Mouse (Mus musculus) CH12.LX (cell line): ENCODE measurements around the gene Osbpl11. TPM values are rescaled to one million over a fixed set of nuclear protein-coding genes. Genes with fewer than 3 reads are reported as not detected.

Experiments
- DNase-seq: peaks from one replicate; pipeline ENCODE4 v3.0.0-alpha.2; 2013; ENCODE audit errors: extremely low read depth
- H3K27ac ChIP-seq: 2 replicates; pipeline ENCODE4 v1.5.1; 2012; ENCODE audit warnings: low read depth, mild to moderate bottlenecking, control low read depth, moderate library complexity; ENCODE audit not compliant: insufficient read depth
- H3K27me3 ChIP-seq: replicated peaks from 2 replicates; pipeline ENCODE3; 2012; ENCODE audit warnings: inconsistent platforms
- H3K36me3 ChIP-seq, 2 experiments: replicated peaks in 1 of 2; 2 replicates each; pipeline versions ENCODE3 to v1.6.1; 2012; ENCODE audit warnings: inconsistent platforms in 1 of 2, low read length in 1 of 2, mild to moderate bottlenecking in 1 of 2, mixed read lengths in 1 of 2, moderate library complexity in 1 of 2; ENCODE audit not compliant: control insufficient read depth in 1 of 2, insufficient read depth in 1 of 2
- H3K4me1 ChIP-seq, 2 experiments: 2 replicates each; pipeline ENCODE4 v1.6.1; 2012; ENCODE audit warnings: inconsistent platforms in 1 of 2, moderate library complexity in 1 of 2; ENCODE audit not compliant: insufficient read depth in 2 of 2, control insufficient read depth in 1 of 2
- H3K4me2 ChIP-seq: 2 replicates; pipeline ENCODE4 v1.6.1; 2012; ENCODE audit warnings: low read depth, mild to moderate bottlenecking, control low read depth; ENCODE audit not compliant: poor library complexity, insufficient read depth, severe bottlenecking
- H3K4me3 ChIP-seq, 3 experiments: fragments of 150-350 bp in 1 of 3; sonication (generic) in 1 of 3; replicated peaks in 1 of 3; 2 replicates each; pipeline versions ENCODE3 to v1.5.1; 2011 to 2012; ENCODE audit warnings: low read depth in 2 of 3, low read length in 2 of 3, mild to moderate bottlenecking in 2 of 3, moderate library complexity in 2 of 3, control low read depth in 1 of 3, improper control_type of control experiment in 1 of 3, inconsistent platforms in 1 of 3, mixed read lengths in 1 of 3; ENCODE audit not compliant: poor library complexity in 1 of 3
- H3K79me2 ChIP-seq: replicated peaks from 2 replicates; pipeline ENCODE4 v1.6.1; 2012; ENCODE audit warnings: mild to moderate bottlenecking, moderate library complexity; ENCODE audit not compliant: control insufficient read depth, poor library complexity, insufficient read depth, severe bottlenecking; ENCODE audit errors: extremely low read depth
- H3K9ac ChIP-seq: 2 replicates; pipeline ENCODE4 v1.6.1; 2012; ENCODE audit warnings: low read depth, mild to moderate bottlenecking, control low read depth, moderate library complexity; ENCODE audit not compliant: insufficient read depth
- H3K9me3 ChIP-seq: replicated peaks from 2 replicates; pipeline ENCODE3; 2012; ENCODE audit warnings: low read length, inconsistent platforms, mixed read lengths
- CHD1 ChIP-seq: IDR thresholded peaks from 2 replicates; pipeline ENCODE4 v1.6.1; 2012; ENCODE audit warnings: low read depth, low read length, improper control_type of control experiment, inconsistent platforms
- CHD2 ChIP-seq: IDR thresholded peaks from 2 replicates; pipeline ENCODE4 v1.6.1; 2011; ENCODE audit warnings: low read length, improper control_type of control experiment
- CTCF ChIP-seq, 2 experiments: IDR thresholded peaks in 1 of 2; conservative IDR thresholded peaks in 1 of 2; 2 replicates each; pipeline ENCODE4 v1.5.1; 2011 to 2012; ENCODE audit warnings: low read depth in 2 of 2, low read length in 2 of 2, improper control_type of control experiment in 1 of 2, inconsistent platforms in 1 of 2, mild to moderate bottlenecking in 1 of 2, moderate library complexity in 1 of 2
- E2F4 ChIP-seq: IDR thresholded peaks from 2 replicates; pipeline ENCODE4 v1.6.1; 2011; ENCODE audit warnings: low read depth, low read length, improper control_type of control experiment; ENCODE audit not compliant: insufficient replicate concordance
- ELF1 ChIP-seq: IDR thresholded peaks from 2 replicates; pipeline ENCODE4 v1.6.1; 2014; ENCODE audit warnings: low read depth, mild to moderate bottlenecking, inconsistent platforms, low read length, improper control_type of control experiment
- EP300 ChIP-seq: IDR thresholded peaks from 2 replicates; pipeline ENCODE4 v1.6.1; 2011; ENCODE audit warnings: low read length, improper control_type of control experiment
- ETS1 ChIP-seq: conservative IDR thresholded peaks from 2 replicates; pipeline ENCODE4 v1.6.1; 2012; ENCODE audit warnings: low read depth, mild to moderate bottlenecking, inconsistent platforms, low read length, improper control_type of control experiment, moderate library complexity
- HCFC1 ChIP-seq: IDR thresholded peaks from 2 replicates; pipeline ENCODE4 v1.6.1; 2012; ENCODE audit warnings: low read depth, mild to moderate bottlenecking, inconsistent platforms, low read length, improper control_type of control experiment
- JUND ChIP-seq: conservative IDR thresholded peaks from 2 replicates; pipeline ENCODE4 v1.6.1; 2011; ENCODE audit warnings: low read depth, low read length, improper control_type of control experiment
- KAT2A ChIP-seq: IDR thresholded peaks from 2 replicates; pipeline ENCODE4 v1.6.1; 2012; ENCODE audit warnings: low read length, improper control_type of control experiment, inconsistent platforms; ENCODE audit not compliant: insufficient replicate concordance
- MAFK ChIP-seq: IDR thresholded peaks from 2 replicates; pipeline ENCODE4 v1.6.1; 2011; ENCODE audit warnings: low read length, improper control_type of control experiment; ENCODE audit not compliant: insufficient replicate concordance
- MAX ChIP-seq: IDR thresholded peaks from 2 replicates; pipeline ENCODE4 v1.6.1; 2011; ENCODE audit warnings: low read length, improper control_type of control experiment
- MEF2A ChIP-seq: IDR thresholded peaks from 2 replicates; pipeline ENCODE4 v1.6.1; 2014; ENCODE audit warnings: low read depth, mild to moderate bottlenecking, inconsistent platforms, low read length, improper control_type of control experiment, borderline replicate concordance
- MYC ChIP-seq: IDR thresholded peaks from 2 replicates; pipeline ENCODE4 v1.6.1; 2011; ENCODE audit warnings: low read depth, mild to moderate bottlenecking, improper control_type of control experiment, low read length
- NELFE ChIP-seq: IDR thresholded peaks from 2 replicates; pipeline ENCODE4 v1.6.1; 2011; ENCODE audit warnings: low read depth, low read length, improper control_type of control experiment
- PAX5 ChIP-seq: IDR thresholded peaks from 2 replicates; pipeline ENCODE4 v1.6.1; 2012; ENCODE audit warnings: low read length, inconsistent platforms, mixed read lengths
- POLR2A ChIP-seq: IDR thresholded peaks from 2 replicates; pipeline ENCODE4 v1.6.1; 2011; ENCODE audit warnings: low read depth, mild to moderate bottlenecking, improper control_type of control experiment, low read length
- POLR2AphosphoS2 ChIP-seq: IDR thresholded peaks from 2 replicates; pipeline ENCODE4 v1.6.1; 2011; ENCODE audit warnings: low read depth, low read length, improper control_type of control experiment
- RCOR1 ChIP-seq: conservative IDR thresholded peaks from 2 replicates; pipeline ENCODE4 v1.6.1; 2012; ENCODE audit warnings: low read depth, mild to moderate bottlenecking, inconsistent platforms, low read length, improper control_type of control experiment
- TBP ChIP-seq: conservative IDR thresholded peaks from 2 replicates; pipeline ENCODE4 v1.6.1; 2011; ENCODE audit warnings: low read depth, low read length, improper control_type of control experiment
- TCF12 ChIP-seq: IDR thresholded peaks from 2 replicates; pipeline ENCODE4 v1.6.1; 2014; ENCODE audit warnings: low read depth, mild to moderate bottlenecking, inconsistent platforms, low read length, improper control_type of control experiment
- UBTF ChIP-seq: IDR thresholded peaks from 2 replicates; pipeline ENCODE4 v1.6.1; 2012; ENCODE audit warnings: low read depth, mild to moderate bottlenecking, inconsistent platforms, low read length, improper control_type of control experiment, moderate library complexity
- USF1 ChIP-seq: IDR thresholded peaks from 2 replicates; pipeline ENCODE4 v1.6.1; 2014; ENCODE audit warnings: low read depth, mild to moderate bottlenecking, inconsistent platforms, low read length, improper control_type of control experiment
- ZC3H11A ChIP-seq: IDR thresholded peaks from 2 replicates; pipeline ENCODE4 v1.6.1; 2012; ENCODE audit warnings: low read depth, mild to moderate bottlenecking, inconsistent platforms, low read length, improper control_type of control experiment
- ZKSCAN1 ChIP-seq: IDR thresholded peaks from 2 replicates; pipeline ENCODE4 v1.6.1; 2012; ENCODE audit warnings: low read depth, inconsistent platforms, low read length, improper control_type of control experiment, borderline replicate concordance
- ZMIZ1 ChIP-seq: IDR thresholded peaks from 2 replicates; pipeline ENCODE4 v1.6.1; 2012; ENCODE audit warnings: low read depth, mild to moderate bottlenecking, inconsistent platforms, low read length, improper control_type of control experiment
- ZNF384 ChIP-seq: IDR thresholded peaks from 2 replicates; pipeline ENCODE4 v1.6.1; 2012; ENCODE audit warnings: low read depth, low read length, improper control_type of control experiment, inconsistent platforms
- dilution Hi-C: fragments of 300-500 bp; cut with MboI; formaldehyde crosslinking; loops from 2 replicates; pipeline ENCODE4 v1.14.3; 2020; ENCODE audit warnings: low sequenced_read_pairs; ENCODE audit not compliant: extremely low pct_unique_long_range_greater_than_20kb, extremely low pct_ligation_motif_present
- in situ Hi-C: fragments of 300-500 bp; cut with MboI; formaldehyde crosslinking; loops from 3 replicates; pipeline ENCODE4 v1.14.3; 2019; ENCODE audit warnings: low sequenced_read_pairs, low pct_ligation_motif_present, low pct_unique_long_range_greater_than_20kb, mixed read lengths
- polyA plus RNA-seq: library from polyadenylated mRNA; unstranded; fragments of >175 nt; gene quantifications from 2 replicates; pipeline ENCODE4 v1.2.1, GENCODE M21; 2012; ENCODE audit warnings: low read depth; ENCODE audit not compliant: insufficient read length
- total RNA-seq, 2 experiments: library from RNA; depleted of rRNA; stranded (reverse); fragments of 300-350 nt in 1 of 2; fragments of >200 nt in 1 of 2; gene quantifications; 2 replicates each; pipeline ENCODE4 v1.2.3; 2012 to 2014

Osbpl11 gene
- total and polyA plus RNA-seq, 3 experiments: 10.8 to 12.9 (median 11.4) TPM

GRCm38 (mm10) chr16:33261584-33262061 lies 76.8 kb downstream of the Osbpl11 start:
- no peaks in the 10 kb centered on the region for H3K9me3 ChIP-seq
- H3K4me2 ChIP-seq: no peak overlapping the region
- H3K4me3 ChIP-seq: no peak overlapping the region
- no peaks in the 10 kb centered on the region for H3K27me3 ChIP-seq
- H3K36me3 ChIP-seq: peaks cover 24 to 71% of the 10 kb centered on the region in 2 experiments
- no peak overlapping the region for H3K9ac ChIP-seq
- no peak for DNase-seq
- peaks cover 31% of the 10 kb centered on the region for H3K79me2 ChIP-seq
- in situ Hi-C loops: no loop called here
- peaks cover 4 to 25% of the 10 kb centered on the region in 2 experiments; a peak in 3 of 4 replicates for H3K4me1 ChIP-seq
- dilution Hi-C loops: no loop called here
- TF ChIP-seq TBP (no peak), NELFE (no peak), TCF12 (no peak), CHD1 (no peak), HCFC1 (no peak), KAT2A (no peak), USF1 (no peak), ZC3H11A (no peak), ZMIZ1 (no peak), EP300 (no peak), POLR2A (no peak), CHD2 (no peak), PAX5 (no peak), UBTF (no peak), ETS1 (no peak), ELF1 (no peak)
- H3K27ac ChIP-seq: no peak overlapping the region; the same call in 1 of the 2 replicates

- no peak for TF ChIP-seq ETS1
- no peak for TF ChIP-seq ELF1
- no peak for TF ChIP-seq POLR2A
- TF ChIP-seq RCOR1: no peak
- no peak for TF ChIP-seq TBP
- no peak for TF ChIP-seq ZNF384
- TF ChIP-seq CHD2: no peak
- no peak for TF ChIP-seq MAX
- TF ChIP-seq CTCF (conservative IDR thresholded peaks at IDR 0.05 in 1 of 2, IDR thresholded peaks at IDR 0.05 in 1 of 2; ENCODE audit: low read depth in 2 of 2, low read length in 2 of 2): no peak
- TF ChIP-seq MEF2A: no peak
- TF ChIP-seq JUND: no peak
- no peak for TF ChIP-seq ZKSCAN1
- TF ChIP-seq MAFK: no peak
- no peak for TF ChIP-seq MYC
- TF ChIP-seq USF1: no peak
- TF ChIP-seq E2F4: no peak
- TF ChIP-seq POLR2AphosphoS2: no peak
- Histone ChIP-seq H3K36me3 (peaks cover 25 to 72% of the 10 kb centered on the region in 2 experiments), H3K27ac (no peak overlapping the region), H3K4me1 (peaks cover 4 to 25% of the 10 kb centered on the region in 2 experiments; a peak in 3 of 4 replicates), H3K79me2 (peaks cover 26% of the 10 kb centered on the region), H3K9ac (no peak overlapping the region), H3K4me3 (no peak overlapping the region), H3K4me2 (no peak overlapping the region), H3K9me3 (no peaks in the 10 kb centered on the region), H3K27me3 (no peaks in the 10 kb centered on the region)
- dilution Hi-C loops (no loop called here), in situ Hi-C loops (no loop called here)
- DNase-seq: no peak
These were observed 77.2 kb downstream of the Osbpl11 start for GRCm38 (mm10) chr16:33262096-33262495.
